Mouse (Mus musculus) mouse trophoblast stem cell (cell line): ENCODE results near the gene Rhox3e.
"Not testable (repeated sequence)": the region's sequence is repeated elsewhere in the genome, so short reads cannot be mapped to it uniquely, and the experiment has no call there.

Experiments
- in situ Hi-C, 2 experiments: fragments of 300-500 bp; cut with MseI, MboI; formaldehyde crosslinking; loops; 2 replicates in 1 of 2; 3 replicates in 1 of 2; pipeline ENCODE4 v1.15.1; 2025

The Rhox3e gene

GRCm38 (mm10) chrX:37541719-37542118, at the start of gene Rhox3e:
TSS of gene Rhox3e (plus strand) at chrX:37542019.
- in situ Hi-C loops: not testable (repeated sequence)

- in situ Hi-C loops: not testable (repeated sequence)
Measured at GRCm38 (mm10) chrX:37514059-37514458, 27.8 kb upstream of the Rhox3e start, which contains the start of gene Rhox4d. TSS of gene Rhox4d (plus strand) at chrX:37514359.

GRCm38 (mm10) chrX:37530152-37530551, 11.7 kb upstream of the Rhox3e start, which contains the start of gene Rhox2e:
TSS of gene Rhox2e (plus strand) at chrX:37530452.
- in situ Hi-C loops: not testable (repeated sequence)

GRCm38 (mm10) chrX:37557112-37557511, 15.3 kb downstream of the Rhox3e start, which contains the start of gene Rhox4e:
TSS of gene Rhox4e (plus strand) at chrX:37557412.
- in situ Hi-C loops: not testable (repeated sequence)

GRCm38 (mm10) chrX:37571105-37571504, 29.3 kb downstream of the Rhox3e start, which contains the start of gene Rhox2f:
TSS of gene Rhox2f (plus strand) at chrX:37571405.
- in situ Hi-C loops: not testable (repeated sequence)

- in situ Hi-C loops: not testable (repeated sequence)
Measured at GRCm38 (mm10) chrX:37572638-37573037, 30.8 kb downstream of the Rhox3e start.

- in situ Hi-C loops: not testable (repeated sequence)
Measured at GRCm38 (mm10) chrX:37580692-37581091, 38.9 kb downstream of the Rhox3e start, which contains the start of gene Rhox3f. TSS of gene Rhox3f (plus strand) at chrX:37580992.
